Mouse (Mus musculus): Measurements from ENCODE around the gene Nxpe5.

- TF ChIP-seq USF1 (IDR thresholded peaks at IDR 0.05; ENCODE audit: low read depth) (no peak), MAX (IDR thresholded peaks at IDR 0.05; ENCODE audit: low read depth) (no peak), MYOG (IDR thresholded peaks at IDR 0.05; ENCODE audit: control insufficient read depth in 1 of 3, insufficient read depth in 1 of 3, insufficient read length in 2 of 3, low read depth in 2 of 3) (no peak), POLR2A (IDR thresholded peaks at IDR 0.05; ENCODE audit: insufficient read length, low read depth) (no peak), TCF12 (IDR thresholded peaks at IDR 0.05; ENCODE audit: insufficient read depth, poor library complexity, severe bottlenecking) (no peak), POLR2AphosphoS2 (IDR thresholded peaks at IDR 0.05; ENCODE audit: insufficient read length, low read depth) (no peak), SRF (IDR thresholded peaks at IDR 0.05; ENCODE audit: control insufficient read depth, insufficient read length, low read depth) (no peak), CEBPB (IDR thresholded peaks at IDR 0.05; ENCODE audit: insufficient read depth, poor library complexity, severe bottlenecking) (no peak), MYOD1 (IDR thresholded peaks at IDR 0.05; ENCODE audit: control insufficient read depth in 1 of 3, insufficient read length in 2 of 3, low read depth in 2 of 3) (no peak), TCF3 (IDR thresholded peaks at IDR 0.05; ENCODE audit: insufficient read length, low read depth) (no peak)
Measured at GRCm38 (mm10) chr5:138256966-138257584, 31.4 kb downstream of the Nxpe5 start.
